Mouse (Mus musculus) bone marrow, adult 2 months (tissue): ENCODE measurements around the gene Il1rap.

Experiments used
- CTCF ChIP-seq: fragments of 200-500 bp; IDR thresholded peaks from 2 replicates; pipeline ENCODE4 v1.5.1; 2011; ENCODE audit warnings: low read length, control low read depth; ENCODE audit not compliant: control insufficient read depth, insufficient read depth
- POLR2A ChIP-seq: fragments of 200-500 bp; IDR thresholded peaks from 2 replicates; pipeline ENCODE4 v1.6.1; 2011; ENCODE audit warnings: low read depth, mild to moderate bottlenecking, control low read depth, low read length, borderline replicate concordance; ENCODE audit not compliant: control insufficient read depth

- no peak for TF ChIP-seq POLR2A
- no peak for TF ChIP-seq CTCF
Observed at GRCm38 (mm10) chr16:26669081-26669480, 87.6 kb downstream of the Il1rap start.
